Mouse (Mus musculus) lung, postnatal 10 days (tissue): ENCODE measurements around the gene Rhov.

Source experiments
- DNase-seq: peaks from one replicate; pipeline ENCODE4 v3.0.0; 2021

Gene Rhov

DNA sequence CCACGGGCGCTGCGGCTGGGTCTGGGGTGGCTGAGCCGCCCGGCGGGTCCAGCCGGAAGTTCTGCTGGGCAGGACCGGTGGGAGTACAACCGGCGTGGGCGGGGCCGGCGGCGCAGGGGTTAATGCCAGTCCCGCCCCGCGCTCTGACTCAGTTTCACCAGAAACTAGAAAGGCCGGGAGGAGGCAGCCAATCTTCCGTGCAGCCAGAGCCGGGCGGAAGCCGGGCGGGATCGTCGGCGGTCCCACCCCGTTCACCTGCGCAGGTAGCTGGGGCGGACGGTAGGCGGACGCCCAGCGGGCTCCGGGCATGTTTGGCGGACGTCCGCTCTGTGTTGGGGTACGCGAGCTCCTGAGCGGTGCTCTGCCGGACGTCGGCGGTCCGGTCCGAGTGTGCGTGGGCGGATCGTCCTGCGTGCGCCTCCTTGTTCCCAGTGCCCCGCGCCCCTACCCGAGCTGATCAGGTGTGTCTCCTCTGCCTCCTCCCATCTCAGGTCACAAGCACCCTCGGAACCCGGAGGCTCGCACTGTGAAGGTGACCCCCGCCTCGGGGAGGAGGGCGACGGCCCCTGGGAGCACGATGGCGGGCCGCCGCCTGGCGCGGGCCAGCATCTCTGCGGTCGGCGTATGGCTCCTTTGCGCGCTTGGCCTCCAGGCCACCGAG, 33.7 kb downstream of the Rhov start, which contains the start of gene Spint1:
Gene Spint1 (plus strand): TSS at position 153 of the 661 bp plus-strand sequence.
- peak; percentile 63 for DNase-seq

DNA sequence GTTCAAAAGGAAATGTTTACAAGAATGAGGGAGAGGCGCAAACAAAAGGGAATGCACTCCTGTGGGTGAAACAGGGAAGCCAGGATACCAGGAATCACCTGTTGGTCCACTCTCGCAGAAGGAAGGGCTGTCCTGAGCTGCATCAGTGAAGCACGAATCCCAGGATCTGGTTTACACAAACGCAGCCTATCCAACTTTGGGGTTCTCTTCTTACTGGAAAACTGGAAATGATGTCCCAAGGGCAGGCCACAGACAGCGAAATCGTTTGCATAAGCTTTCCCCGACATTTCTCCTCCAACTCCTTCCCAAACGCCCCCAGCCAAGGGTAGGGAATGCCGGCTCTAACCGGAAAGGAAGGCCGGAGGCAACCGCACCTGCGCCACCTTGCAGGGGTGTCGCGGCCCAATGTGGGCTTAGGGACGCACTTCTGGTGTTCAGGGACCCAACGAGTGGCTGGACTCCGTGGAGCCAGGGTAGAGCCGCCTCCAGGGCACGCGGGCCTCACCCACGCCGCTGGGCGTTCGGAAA, 34.3 kb downstream of the Rhov start:
- DNase-seq, result no peak

DNA sequence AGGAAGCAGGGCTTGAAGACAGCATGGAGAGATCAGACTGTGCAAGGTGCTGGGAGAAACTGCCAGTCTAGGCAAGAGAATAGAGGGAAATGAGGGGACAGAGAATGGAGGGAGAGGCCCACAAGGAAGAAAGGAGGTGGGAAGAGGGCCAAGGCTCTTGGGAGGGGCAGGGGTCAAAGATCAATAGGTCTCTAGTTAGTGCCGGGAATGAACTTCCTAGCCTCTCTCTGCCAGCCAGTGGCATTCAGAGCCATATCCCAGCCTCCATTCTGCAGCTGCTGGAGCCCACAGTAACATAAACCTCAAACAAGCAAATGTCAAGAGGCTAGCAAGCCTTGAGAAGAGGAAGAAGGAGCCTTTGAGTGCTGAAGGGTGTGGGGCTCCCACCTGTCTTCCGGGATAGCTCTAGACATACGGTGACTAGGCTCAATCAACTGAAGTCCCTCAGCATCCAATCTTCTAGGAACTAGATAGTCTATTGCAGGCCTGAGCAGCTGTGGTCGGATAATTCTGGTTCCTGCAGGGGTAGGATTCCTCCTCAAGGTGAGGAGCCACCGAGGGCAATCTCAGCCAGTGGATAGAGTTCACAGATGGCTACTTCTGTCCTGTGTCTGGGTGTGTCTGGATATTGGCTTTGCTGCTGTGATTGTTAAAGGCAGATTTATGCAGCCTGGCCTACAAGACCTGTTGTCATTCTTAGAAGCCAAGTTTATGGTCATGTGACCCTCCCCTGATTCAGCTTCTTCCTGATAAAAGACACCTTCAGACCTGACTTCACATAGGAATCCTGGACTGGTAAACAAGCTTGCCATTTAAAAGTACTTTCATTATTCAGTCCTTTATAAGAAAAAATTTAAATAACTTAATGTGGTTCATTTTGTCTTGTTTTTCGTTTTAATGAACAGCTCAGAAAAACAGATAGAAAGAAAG, 41.0 kb downstream of the Rhov start, which contains the start of gene Ppp1r14d:
Gene Ppp1r14d (minus strand): TSS at position 132 of the 930 bp plus-strand sequence.
- DNase-seq, result no peak
